Mouse (Mus musculus): ENCODE measurements around the gene Plppr3. TPM values are rescaled to one million over a fixed set of nuclear protein-coding genes. Genes with fewer than 3 reads are reported as not detected.
A peak's percentile ranks its signal among the peaks of the same experiment; 100 is the strongest.

Plppr3 gene
- polyA plus RNA-seq, 1 experiment from 2014 or later: 14.1 TPM

DNA sequence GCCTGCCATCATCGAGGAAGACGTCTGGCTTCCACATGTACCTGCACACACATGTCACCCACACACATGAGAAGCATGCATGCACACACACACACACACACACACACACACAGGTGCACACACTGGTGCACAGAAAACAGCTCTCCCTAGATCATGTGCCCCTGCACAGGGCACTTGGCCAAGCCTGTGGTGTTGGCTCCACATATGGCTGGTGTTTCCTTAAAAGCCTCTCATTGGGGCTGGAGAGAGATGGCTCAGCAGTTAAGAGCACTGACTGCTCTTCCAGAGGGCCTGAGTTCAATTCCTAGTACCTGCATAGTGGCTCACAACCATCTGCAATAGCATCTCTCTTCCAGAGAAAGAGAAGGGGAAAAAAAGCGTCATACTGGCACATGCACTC, 42.9 kb downstream of the Plppr3 start:
- Histone ChIP-seq H3K4me1 (ENCODE audit: control insufficient read depth, insufficient read depth, low read length) (no peaks in the 10 kb centered on the region), H3K9ac (ENCODE audit: low read depth, low read length) (no peak overlapping the region), H3K4me3 (ENCODE audit: low read depth, low read length) (no peak overlapping the region), H3K36me3 (ENCODE audit: control insufficient read depth, insufficient read depth, low read length) (no peaks in the 10 kb centered on the region), H3K27ac (ENCODE audit: low read depth, low read length) (no peak overlapping the region), H3K9me3 (replicated peaks; ENCODE audit: control insufficient read depth, low read length) (no peaks in the 10 kb centered on the region), H3K4me2 (no peak overlapping the region), H3K27me3 (ENCODE audit: control insufficient read depth, insufficient read depth, low read length) (peaks cover 2% of the 10 kb centered on the region; the same call in 1 of the 2 replicates)
- ATAC-seq (replicated peaks; ENCODE audit: insufficient number of reproducible peaks, low FRiP score, low TSS enrichment): no peak
- WGBS (ENCODE audit: insufficient replicate concordance): 77% methylated on average over 3 of the region's 3 CpGs

DNA sequence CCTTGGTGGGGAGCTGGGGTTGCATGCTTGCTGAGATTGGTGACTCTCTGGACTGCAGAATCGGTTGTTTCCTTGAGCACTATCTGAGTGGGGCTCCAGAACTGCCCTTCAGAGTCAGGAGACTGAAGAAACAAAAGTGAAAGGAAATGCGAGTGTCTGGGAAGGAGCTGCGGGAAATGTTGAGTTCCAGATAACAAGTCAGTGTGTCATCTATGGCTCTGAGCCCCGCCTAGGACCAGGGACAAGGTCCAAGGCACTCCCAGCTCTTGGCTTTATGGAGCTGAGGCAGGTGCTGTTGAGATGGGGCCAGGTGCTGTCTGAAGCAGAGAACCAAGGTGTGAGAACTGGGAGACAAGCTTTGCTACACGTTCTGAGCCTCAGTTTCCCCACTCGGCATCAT, 50.0 kb downstream of the Plppr3 start:
- Histone ChIP-seq H3K27me3 (ENCODE audit: control insufficient read depth, insufficient read depth, low read length) (peaks cover 3% of the 10 kb centered on the region; the same call in 1 of the 2 replicates), H3K9me3 (replicated peaks; ENCODE audit: control insufficient read depth, low read length) (no peaks in the 10 kb centered on the region), H3K36me3 (ENCODE audit: control insufficient read depth, insufficient read depth, low read length) (no peaks in the 10 kb centered on the region), H3K4me1 (ENCODE audit: control insufficient read depth, insufficient read depth, low read length) (peaks cover 17% of the 10 kb centered on the region), H3K9ac (ENCODE audit: low read depth, low read length) (no peak overlapping the region), H3K4me2 (no peak overlapping the region), H3K4me3 (ENCODE audit: low read depth, low read length) (no peak overlapping the region), H3K27ac (ENCODE audit: low read depth, low read length) (peak overlapping the region; percentile 13)
- 47% methylated on average over 6 of the region's 6 CpGs for WGBS (ENCODE audit: insufficient replicate concordance)
- ATAC-seq (replicated peaks; ENCODE audit: insufficient number of reproducible peaks, low FRiP score, low TSS enrichment): no peak

DNA sequence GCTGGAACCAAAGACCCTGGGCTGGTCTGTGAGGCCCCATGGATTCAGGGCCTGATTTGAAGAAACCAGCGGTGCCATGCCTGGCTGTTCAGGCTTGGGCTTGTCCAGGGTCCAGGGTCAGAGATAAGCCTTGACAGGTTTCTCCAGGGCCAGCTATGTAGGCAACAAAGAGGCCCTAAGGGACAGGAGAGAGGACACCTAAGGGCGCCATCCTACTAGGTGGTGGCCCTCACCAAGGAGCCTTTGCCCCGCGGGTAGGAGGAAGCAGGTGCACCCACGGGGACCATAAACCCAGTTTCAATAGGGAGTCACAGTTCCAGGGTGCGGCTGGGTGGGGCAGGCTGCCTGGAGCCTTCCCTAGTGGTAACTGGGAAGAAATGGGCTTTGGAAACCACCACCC, 51.4 kb downstream of the Plppr3 start:
- peaks cover 17% of the 10 kb centered on the region for H3K4me1 ChIP-seq (ENCODE audit: control insufficient read depth, insufficient read depth, low read length)
- ATAC-seq (replicated peaks; ENCODE audit: insufficient number of reproducible peaks, low FRiP score, low TSS enrichment): no peak
- 0 out of 2 replicates have a peak overlapping the region, but pooled peaks have one; percentile 43 for H3K9ac ChIP-seq (ENCODE audit: low read depth, low read length)
- H3K4me3 ChIP-seq (ENCODE audit: low read depth, low read length): no peak overlapping the region
- no peaks in the 10 kb centered on the region for H3K9me3 ChIP-seq (replicated peaks; ENCODE audit: control insufficient read depth, low read length)
- H3K4me2 ChIP-seq: no peak overlapping the region
- peaks cover 3% of the 10 kb centered on the region; the same call in 1 of the 2 replicates for H3K27me3 ChIP-seq (ENCODE audit: control insufficient read depth, insufficient read depth, low read length)
- H3K27ac ChIP-seq (ENCODE audit: low read depth, low read length): no peak overlapping the region
- H3K36me3 ChIP-seq (ENCODE audit: control insufficient read depth, insufficient read depth, low read length): no peaks in the 10 kb centered on the region
- 62% methylated on average over 6 of the region's 6 CpGs for WGBS (ENCODE audit: insufficient replicate concordance)

DNA sequence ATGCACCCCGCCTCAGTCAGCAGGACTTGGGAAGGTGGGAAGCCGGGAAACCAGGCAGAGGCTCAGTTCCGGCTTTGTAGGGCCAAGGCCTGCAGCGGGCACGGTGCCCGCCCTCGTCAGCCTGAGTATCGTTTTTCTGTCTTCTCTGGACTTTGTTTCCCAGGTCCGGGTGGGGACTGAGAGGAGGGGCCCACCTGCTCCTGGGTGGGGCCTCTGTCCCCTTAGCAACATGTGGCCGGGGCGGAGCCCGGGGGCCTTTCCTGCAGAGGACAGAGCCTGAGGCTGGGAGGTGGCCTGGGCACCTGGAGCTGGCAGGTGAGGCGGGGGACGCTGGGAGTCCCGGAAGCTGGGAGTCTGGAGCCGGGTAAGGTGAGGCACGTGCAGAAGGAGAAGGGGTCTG, 52.1 kb downstream of the Plppr3 start:
- Histone ChIP-seq H3K36me3 (ENCODE audit: control insufficient read depth, insufficient read depth, low read length) (no peaks in the 10 kb centered on the region), H3K9me3 (replicated peaks; ENCODE audit: control insufficient read depth, low read length) (no peaks in the 10 kb centered on the region), H3K4me2 (no peak overlapping the region; the same call in 1 of the 2 replicates), H3K27me3 (ENCODE audit: control insufficient read depth, insufficient read depth, low read length) (peaks cover 3% of the 10 kb centered on the region; the same call in 1 of the 2 replicates), H3K9ac (ENCODE audit: low read depth, low read length) (peak overlapping the region; percentile 43; the same call in 1 of the 2 replicates), H3K4me3 (ENCODE audit: low read depth, low read length) (no peak overlapping the region), H3K4me1 (ENCODE audit: control insufficient read depth, insufficient read depth, low read length) (peaks cover 17% of the 10 kb centered on the region), H3K27ac (ENCODE audit: low read depth, low read length) (no peak overlapping the region)
- no peak for ATAC-seq (replicated peaks; ENCODE audit: insufficient number of reproducible peaks, low FRiP score, low TSS enrichment)
- WGBS (ENCODE audit: insufficient replicate concordance): 42% methylated on average over 15 of the region's 17 CpGs

DNA sequence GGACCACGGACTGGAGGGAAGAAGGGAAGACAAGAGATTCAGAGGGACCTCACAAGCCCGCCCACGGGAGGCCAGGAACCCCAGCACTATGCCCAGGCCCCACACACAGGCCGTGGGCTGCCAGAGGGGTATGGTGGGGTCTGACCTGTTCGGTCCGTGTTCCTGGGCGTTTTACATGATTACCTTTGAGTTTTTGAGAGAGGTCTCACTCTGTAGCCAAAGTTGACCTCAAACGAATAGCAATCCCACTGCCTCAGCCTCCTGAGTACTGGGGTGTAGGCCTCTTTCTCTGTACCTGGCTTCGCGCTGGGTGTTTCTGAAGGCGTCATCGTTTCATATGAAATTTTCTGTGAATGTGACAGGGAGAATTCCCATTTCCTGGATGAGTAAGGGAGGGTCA, 52.7 kb downstream of the Plppr3 start:
- H3K27ac ChIP-seq (ENCODE audit: low read depth, low read length): no peak overlapping the region
- peaks cover 2% of the 10 kb centered on the region; the same call in 1 of the 2 replicates for H3K27me3 ChIP-seq (ENCODE audit: control insufficient read depth, insufficient read depth, low read length)
- no peak overlapping the region for H3K4me2 ChIP-seq
- H3K9me3 ChIP-seq (replicated peaks; ENCODE audit: control insufficient read depth, low read length): no peaks in the 10 kb centered on the region
- 0 out of 2 replicates have a peak overlapping the region, but pooled peaks have one; percentile 43 for H3K9ac ChIP-seq (ENCODE audit: low read depth, low read length)
- H3K36me3 ChIP-seq (ENCODE audit: control insufficient read depth, insufficient read depth, low read length): 0 out of 2 replicates have a peak, but pooled peaks cover under 1% of the 10 kb centered on the region
- 83% methylated on average over 12 of the region's 12 CpGs for WGBS (ENCODE audit: insufficient replicate concordance)
- ATAC-seq (replicated peaks; ENCODE audit: insufficient number of reproducible peaks, low FRiP score, low TSS enrichment): no peak
- H3K4me3 ChIP-seq (ENCODE audit: low read depth, low read length): no peak overlapping the region
- H3K4me1 ChIP-seq (ENCODE audit: control insufficient read depth, insufficient read depth, low read length): peaks cover 17% of the 10 kb centered on the region

DNA sequence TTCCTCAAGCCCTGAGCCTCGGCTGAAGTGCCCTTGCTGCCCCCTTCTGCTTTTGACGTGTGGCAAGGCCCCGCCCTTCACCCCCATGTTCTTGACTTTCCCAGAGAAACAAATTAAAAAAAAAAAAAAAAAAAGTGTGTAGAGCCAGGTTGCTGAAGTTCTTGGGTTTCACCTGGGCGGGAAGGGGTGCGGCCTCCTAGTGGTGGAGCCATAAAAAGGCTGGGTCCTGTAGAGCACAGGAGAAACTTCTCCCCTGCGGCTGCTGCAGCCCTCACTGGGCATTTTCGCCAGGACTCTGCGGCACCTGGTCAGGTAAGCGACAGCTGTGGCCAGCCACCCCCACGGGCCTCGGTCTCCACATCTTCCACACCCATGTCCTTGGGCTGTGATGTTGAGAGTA, 53.7 kb downstream of the Plppr3 start, which contains the start of gene Misp:
TSS of gene Misp (plus strand) at position 208 of the 400 bp plus-strand sequence.
- Histone ChIP-seq H3K9ac (ENCODE audit: low read depth, low read length) (no peak within 1 kb of the TSS), H3K4me3 (ENCODE audit: low read depth, low read length) (no peak within 1 kb of the TSS), H3K27ac (ENCODE audit: low read depth, low read length) (no peak within 1 kb of the TSS), H3K36me3 (ENCODE audit: control insufficient read depth, insufficient read depth, low read length) (0 out of 2 replicates have a peak, but pooled peaks cover 2% of the 10 kb centered on the region), H3K4me2 (no peak within 1 kb of the TSS), H3K4me1 (ENCODE audit: control insufficient read depth, insufficient read depth, low read length) (peaks cover 17% of the 10 kb centered on the region), H3K9me3 (replicated peaks; ENCODE audit: control insufficient read depth, low read length) (no peaks in the 10 kb centered on the region), H3K27me3 (ENCODE audit: control insufficient read depth, insufficient read depth, low read length) (no peaks in the 10 kb centered on the region; the same call in 1 of the 2 replicates)
- ATAC-seq (replicated peaks; ENCODE audit: insufficient number of reproducible peaks, low FRiP score, low TSS enrichment): no peak
- 65% methylated on average over 11 of the region's 11 CpGs for WGBS (ENCODE audit: insufficient replicate concordance)

DNA sequence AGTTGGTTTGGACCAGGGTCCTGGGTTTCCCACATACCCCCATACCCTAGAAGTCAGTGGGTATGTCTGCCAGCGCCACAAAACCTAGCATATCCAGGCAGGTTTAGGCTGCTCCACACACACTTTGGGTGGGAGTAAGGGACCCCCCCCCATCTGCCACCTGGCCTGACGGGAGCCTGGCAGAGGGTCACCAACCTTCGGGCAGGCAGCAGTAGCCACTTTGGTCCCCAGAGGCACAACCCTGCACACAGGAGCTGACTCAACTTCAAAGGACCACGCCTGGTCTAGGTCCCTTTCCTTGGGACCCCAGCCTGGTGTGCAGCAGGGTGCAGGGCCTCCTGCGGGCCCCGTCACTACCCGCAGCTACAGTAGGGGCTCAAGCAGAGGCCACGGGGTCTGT, 54.2 kb downstream of the Plppr3 start:
- no peak overlapping the region for H3K27ac ChIP-seq (ENCODE audit: low read depth, low read length)
- no peak overlapping the region for H3K9ac ChIP-seq (ENCODE audit: low read depth, low read length)
- no peak overlapping the region for H3K4me3 ChIP-seq (ENCODE audit: low read depth, low read length)
- no peaks in the 10 kb centered on the region; the same call in 1 of the 2 replicates for H3K27me3 ChIP-seq (ENCODE audit: control insufficient read depth, insufficient read depth, low read length)
- whole genome bisulfite sequencing (ENCODE audit: insufficient replicate concordance): 77% methylated on average over 8 of the region's 8 CpGs
- H3K36me3 ChIP-seq (ENCODE audit: control insufficient read depth, insufficient read depth, low read length): 0 out of 2 replicates have a peak, but pooled peaks cover 4% of the 10 kb centered on the region
- no peak overlapping the region for H3K4me2 ChIP-seq
- no peaks in the 10 kb centered on the region for H3K9me3 ChIP-seq (replicated peaks; ENCODE audit: control insufficient read depth, low read length)
- no peak for ATAC-seq (replicated peaks; ENCODE audit: insufficient number of reproducible peaks, low FRiP score, low TSS enrichment)
- H3K4me1 ChIP-seq (ENCODE audit: control insufficient read depth, insufficient read depth, low read length): peaks cover 17% of the 10 kb centered on the region

DNA sequence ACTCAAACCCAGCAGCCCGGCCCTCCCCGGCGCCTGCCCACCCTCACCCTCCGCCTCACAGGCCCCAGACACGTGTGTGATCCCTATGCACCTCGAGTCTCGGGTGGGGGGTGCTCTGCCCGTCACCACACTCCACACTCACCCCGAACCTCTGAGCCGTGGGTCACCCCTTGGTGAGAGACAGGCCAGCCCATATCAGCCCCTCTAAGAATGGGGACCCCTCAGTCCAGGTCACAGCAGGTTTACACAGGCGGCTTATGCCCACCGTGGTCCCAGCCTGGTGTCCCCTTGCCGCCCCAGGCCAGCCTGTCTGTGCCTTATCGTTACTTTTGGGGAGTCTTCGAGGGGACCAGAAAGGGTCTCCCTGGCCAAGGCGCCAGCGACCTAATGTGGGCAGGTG, 54.8 kb downstream of the Plppr3 start:
- H3K4me1 ChIP-seq (ENCODE audit: control insufficient read depth, insufficient read depth, low read length): peaks cover 14% of the 10 kb centered on the region
- no peak overlapping the region for H3K9ac ChIP-seq (ENCODE audit: low read depth, low read length)
- H3K27me3 ChIP-seq (ENCODE audit: control insufficient read depth, insufficient read depth, low read length): no peaks in the 10 kb centered on the region; the same call in 1 of the 2 replicates
- H3K4me3 ChIP-seq (ENCODE audit: low read depth, low read length): no peak overlapping the region
- H3K9me3 ChIP-seq (replicated peaks; ENCODE audit: control insufficient read depth, low read length): no peaks in the 10 kb centered on the region
- 89% methylated on average over 17 of the region's 17 CpGs for WGBS (ENCODE audit: insufficient replicate concordance)
- no peak overlapping the region for H3K27ac ChIP-seq (ENCODE audit: low read depth, low read length)
- H3K36me3 ChIP-seq (ENCODE audit: control insufficient read depth, insufficient read depth, low read length): 0 out of 2 replicates have a peak, but pooled peaks cover 6% of the 10 kb centered on the region
- H3K4me2 ChIP-seq: no peak overlapping the region
- ATAC-seq (replicated peaks; ENCODE audit: insufficient number of reproducible peaks, low FRiP score, low TSS enrichment): no peak

DNA sequence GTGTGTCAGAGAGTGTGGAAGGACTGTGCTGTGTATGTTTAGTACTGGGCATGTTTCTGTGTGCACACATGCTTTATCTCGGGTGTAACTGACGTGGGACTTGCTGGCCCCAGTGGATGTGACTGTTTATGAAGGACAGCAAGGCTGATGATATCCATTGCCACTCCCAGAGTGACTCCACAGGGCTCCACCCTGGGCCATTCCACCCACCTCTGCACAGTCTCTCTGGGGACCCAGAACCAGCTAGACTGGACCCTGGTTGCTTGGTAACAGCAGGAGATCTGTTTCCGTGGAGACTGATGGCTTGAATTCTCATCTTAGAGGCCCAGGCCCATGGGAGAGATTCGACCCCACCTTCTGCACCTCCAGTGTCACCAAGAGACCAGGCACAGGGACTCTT, 56.2 kb downstream of the Plppr3 start:
- peaks cover 7% of the 10 kb centered on the region; the same call in 1 of the 2 replicates for H3K4me1 ChIP-seq (ENCODE audit: control insufficient read depth, insufficient read depth, low read length)
- H3K36me3 ChIP-seq (ENCODE audit: control insufficient read depth, insufficient read depth, low read length): 0 out of 2 replicates have a peak, but pooled peaks cover 6% of the 10 kb centered on the region
- no peak overlapping the region for H3K4me2 ChIP-seq
- H3K27me3 ChIP-seq (ENCODE audit: control insufficient read depth, insufficient read depth, low read length): no peaks in the 10 kb centered on the region; the same call in 1 of the 2 replicates
- H3K27ac ChIP-seq (ENCODE audit: low read depth, low read length): no peak overlapping the region
- 0 out of 2 replicates have a peak overlapping the region, but pooled peaks have one; percentile 12 for H3K9ac ChIP-seq (ENCODE audit: low read depth, low read length)
- no peaks in the 10 kb centered on the region for H3K9me3 ChIP-seq (replicated peaks; ENCODE audit: control insufficient read depth, low read length)
- no peak overlapping the region for H3K4me3 ChIP-seq (ENCODE audit: low read depth, low read length)
- no peak for ATAC-seq (replicated peaks; ENCODE audit: insufficient number of reproducible peaks, low FRiP score, low TSS enrichment)
- WGBS (ENCODE audit: insufficient replicate concordance): 59% methylated on average over 4 of the region's 4 CpGs
